Mouse (Mus musculus) heart, embryonic 13.5 days (tissue): ENCODE results near the gene Pitpnm2. TPM values are rescaled to one million over a fixed set of nuclear protein-coding genes. Genes with fewer than 3 reads are reported as not detected.
A peak's percentile ranks its signal among the peaks of the same experiment; 100 is the strongest.

ENCODE experiments used
- ATAC-seq: fragments of 200-750 bp; cut with Nextera tagmentation; 2 replicates; pipeline ENCODE4 v1.8.0; 2017; ENCODE audit warnings: moderate TSS enrichment; ENCODE audit not compliant: insufficient number of reproducible peaks, low FRiP score, low TSS enrichment; ENCODE audit errors: extremely low read depth
- H3K27ac ChIP-seq: fragments of 300-500 bp; sonication (generic); replicated peaks from 2 replicates; pipeline ENCODE4 v1.5.1; 2015; ENCODE audit warnings: moderate library complexity, mild to moderate bottlenecking, inconsistent platforms
- H3K27me3 ChIP-seq: fragments of 300-500 bp; sonication (generic); replicated peaks from 2 replicates; pipeline ENCODE4 v1.6.1; 2015; ENCODE audit warnings: mild to moderate bottlenecking, inconsistent platforms
- H3K36me3 ChIP-seq: fragments of 300-500 bp; sonication (generic); 2 replicates; pipeline ENCODE4 v1.6.1; 2015; ENCODE audit warnings: mild to moderate bottlenecking, inconsistent platforms
- H3K4me1 ChIP-seq: fragments of 300-500 bp; sonication (generic); 2 replicates; pipeline ENCODE4 v1.6.1; 2015; ENCODE audit warnings: inconsistent platforms
- H3K4me2 ChIP-seq: fragments of 300-500 bp; sonication (generic); 2 replicates; pipeline ENCODE4 v1.6.1; 2015; ENCODE audit warnings: inconsistent platforms, mild to moderate bottlenecking, moderate library complexity
- H3K4me3 ChIP-seq: fragments of 300-500 bp; sonication (generic); 2 replicates; pipeline ENCODE4 v1.5.1; 2015; ENCODE audit warnings: moderate library complexity, mild to moderate bottlenecking, inconsistent platforms
- H3K9ac ChIP-seq: fragments of 300-500 bp; sonication (generic); 2 replicates; pipeline ENCODE4 v1.6.1; 2015; ENCODE audit warnings: inconsistent platforms, mild to moderate bottlenecking, moderate library complexity
- H3K9me3 ChIP-seq: fragments of 300-500 bp; sonication (generic); 2 replicates; pipeline ENCODE4 v1.6.1; 2016; ENCODE audit warnings: inconsistent platforms
- WGBS: fragments of 180-500 bp; shearing (Covaris S2); methylation state at CpG from one replicate; pipeline ENCODE4 v1.1.7; 2015; ENCODE audit warnings: mixed read lengths; 5-methylcytosine and 5-hydroxymethylcytosine counted together
- polyA plus RNA-seq: library from polyadenylated mRNA; unstranded; fragments of >200 nt; fragmentation: Nextera tagmentation; extraction: Ambion mirVana; gene quantifications from 2 replicates; pipeline ENCODE4 v1.2.1, GENCODE M21; 2015

The Pitpnm2 gene
- polyA plus RNA-seq, 1 experiment from 2014 or later: 6.6 TPM

DNA sequence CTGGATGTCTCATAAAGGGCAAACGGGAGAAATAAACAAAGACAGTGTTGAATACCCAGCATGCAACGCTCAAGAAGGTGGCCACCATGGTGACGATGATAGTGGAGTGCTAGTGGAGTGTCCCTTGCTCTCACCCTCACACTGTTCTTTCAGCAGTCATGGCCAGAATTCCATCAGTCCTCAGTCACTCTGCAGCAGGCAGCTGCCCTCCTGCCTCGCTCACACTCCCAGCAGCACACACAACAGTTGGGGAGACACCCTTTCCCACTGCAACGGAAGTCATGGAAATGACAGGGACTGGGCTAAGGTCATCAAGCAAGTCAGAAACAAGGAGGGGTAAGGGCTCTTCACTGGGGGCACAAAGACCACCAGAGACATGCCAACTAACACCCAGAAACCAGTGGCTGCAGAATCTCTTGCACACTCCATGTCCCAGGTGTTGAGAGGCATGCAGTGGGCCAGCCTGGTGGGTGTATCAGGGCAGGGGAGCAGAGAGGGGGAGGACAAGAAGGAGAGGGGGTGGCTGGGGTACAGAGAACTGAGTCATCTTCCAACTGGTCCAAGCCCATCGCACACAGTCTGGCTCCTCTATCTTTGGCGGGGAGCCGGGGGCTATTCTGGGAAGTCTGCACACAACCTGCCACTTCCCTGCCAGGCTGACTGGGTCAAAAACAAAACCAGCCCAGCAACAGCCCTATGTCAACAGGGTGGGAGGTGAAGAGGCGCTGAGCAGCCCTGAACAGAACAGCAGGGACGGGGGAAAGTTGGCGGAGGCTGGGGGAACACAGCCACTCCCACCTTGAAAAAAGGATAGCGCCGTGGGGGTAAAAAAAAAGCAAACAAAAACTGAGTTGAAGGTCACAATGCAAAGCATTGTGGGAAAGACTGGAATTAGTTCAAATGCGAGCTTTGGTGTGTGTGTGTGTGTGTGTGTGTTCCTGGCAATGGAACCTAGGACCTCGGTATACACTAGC lies 76.3 kb downstream of the Pitpnm2 start:
- Histone ChIP-seq H3K27ac (peak overlapping the region; percentile 97), H3K9ac (peak overlapping the region; percentile 67), H3K36me3 (no peaks in the 10 kb centered on the region), H3K4me2 (peak overlapping the region; percentile 39), H3K4me3 (no peak overlapping the region), H3K9me3 (no peaks in the 10 kb centered on the region), H3K27me3 (no peaks in the 10 kb centered on the region), H3K4me1 (peaks cover 92% of the 10 kb centered on the region)
- WGBS: 37% methylated on average over 15 of the region's 15 CpGs
- ATAC-seq: peak; percentile 67

GRCm38 (mm10) chr5:124172246-124172645 lies 77.3 kb downstream of the Pitpnm2 start:
- WGBS: 83% methylated on average over 4 of the region's 4 CpGs
- H3K4me1 ChIP-seq: peaks cover 93% of the 10 kb centered on the region
- H3K4me2 ChIP-seq: no peak overlapping the region
- peak overlapping the region; percentile 97 for H3K27ac ChIP-seq
- ATAC-seq: no peak
- no peaks in the 10 kb centered on the region for H3K9me3 ChIP-seq
- peak overlapping the region; percentile 61 for H3K9ac ChIP-seq
- H3K4me3 ChIP-seq: no peak overlapping the region
- H3K36me3 ChIP-seq: no peaks in the 10 kb centered on the region
- H3K27me3 ChIP-seq: no peaks in the 10 kb centered on the region

GRCm38 (mm10) chr5:124171781-124172180 lies 77.8 kb downstream of the Pitpnm2 start:
- H3K4me2 ChIP-seq: no peak overlapping the region

DNA sequence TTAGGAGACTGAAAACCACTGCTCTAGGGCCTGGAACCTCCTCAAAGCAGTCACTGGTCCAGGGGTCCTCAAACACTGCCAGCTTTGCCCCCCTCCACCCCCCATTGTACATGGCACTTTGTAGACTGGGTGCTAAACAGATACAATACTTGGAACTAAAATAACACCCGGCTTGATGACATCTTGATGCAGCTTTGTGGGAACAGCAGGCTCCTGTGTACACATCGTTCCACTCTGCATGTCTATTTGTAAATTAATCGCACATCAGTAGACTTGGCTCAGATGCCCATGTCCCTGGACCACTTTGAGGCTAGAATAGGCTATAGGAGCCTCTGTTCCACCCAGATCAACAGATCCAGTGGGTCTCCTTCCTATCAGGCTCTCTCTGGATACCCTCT lies 80.3 kb downstream of the Pitpnm2 start:
- Histone ChIP-seq H3K36me3 (no peaks in the 10 kb centered on the region), H3K4me1 (peaks cover 97% of the 10 kb centered on the region)
- WGBS: 78% methylated on average over 3 of the region's 3 CpGs

More at GRCm38 (mm10) chr5:124171781-124172180, 77.8 kb downstream of the Pitpnm2 start:
- Histone ChIP-seq H3K4me1 (peaks cover 93% of the 10 kb centered on the region), H3K36me3 (no peaks in the 10 kb centered on the region), H3K4me3 (no peak overlapping the region), H3K27me3 (no peaks in the 10 kb centered on the region), H3K9ac (peak overlapping the region; percentile 61), H3K9me3 (no peaks in the 10 kb centered on the region), H3K27ac (peak overlapping the region; percentile 97)
- no peak for ATAC-seq
- WGBS: 29% methylated on average over 9 of the region's 9 CpGs

GRCm38 (mm10) chr5:124168428-124169223 lies 80.9 kb downstream of the Pitpnm2 start:
- Histone ChIP-seq H3K27me3 (no peaks in the 10 kb centered on the region), H3K27ac (peak overlapping the region; percentile 92; the same call in 1 of the 2 replicates), H3K9me3 (no peaks in the 10 kb centered on the region), H3K4me3 (no peak overlapping the region), H3K9ac (0 out of 2 replicates have a peak overlapping the region, but pooled peaks have one; percentile 20), H3K4me2 (no peak overlapping the region), H3K36me3 (no peaks in the 10 kb centered on the region), H3K4me1 (peaks cover 97% of the 10 kb centered on the region)
- ATAC-seq: no peak
- 80% methylated on average over 12 of the region's 12 CpGs for WGBS

More for the DNA sequence above, 80.3 kb downstream of the Pitpnm2 start:
- no peak overlapping the region for H3K4me3 ChIP-seq
- H3K27me3 ChIP-seq: no peaks in the 10 kb centered on the region
- H3K9me3 ChIP-seq: no peaks in the 10 kb centered on the region
- no peak for ATAC-seq
- H3K4me2 ChIP-seq: no peak overlapping the region
- peak overlapping the region; percentile 24; the same call in 1 of the 2 replicates for H3K9ac ChIP-seq
- H3K27ac ChIP-seq: no peak overlapping the region

DNA sequence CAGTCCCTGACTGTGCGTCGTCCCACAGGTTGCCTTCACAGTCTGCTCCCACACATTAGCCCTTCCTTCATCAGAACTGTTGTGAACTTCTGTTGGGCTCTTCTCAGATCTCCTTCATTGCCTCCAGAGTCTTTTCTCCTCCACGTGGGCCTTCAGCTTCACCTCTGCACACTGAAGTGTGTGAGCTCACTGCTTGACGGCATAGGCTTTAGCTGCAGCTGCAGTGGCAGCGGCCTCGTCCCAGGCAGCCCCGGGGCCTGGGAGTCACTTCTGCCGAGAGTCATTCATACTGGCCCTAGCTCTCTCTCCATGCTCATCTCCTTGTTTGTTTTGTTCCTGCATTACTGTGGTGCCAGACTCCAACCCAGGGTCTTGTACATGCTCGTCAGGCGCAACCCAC lies 81.9 kb downstream of the Pitpnm2 start:
- Histone ChIP-seq H3K4me2 (no peak overlapping the region), H3K27ac (peak overlapping the region; percentile 92; the same call in 1 of the 2 replicates), H3K36me3 (no peaks in the 10 kb centered on the region), H3K9ac (peak overlapping the region; percentile 20), H3K4me1 (peaks cover 97% of the 10 kb centered on the region), H3K4me3 (no peak overlapping the region), H3K27me3 (no peaks in the 10 kb centered on the region), H3K9me3 (no peaks in the 10 kb centered on the region)
- no peak for ATAC-seq
- 55% methylated on average over 10 of the region's 10 CpGs for WGBS

- Histone ChIP-seq H3K4me3 (no peak overlapping the region), H3K4me2 (no peak overlapping the region), H3K36me3 (no peaks in the 10 kb centered on the region), H3K27me3 (no peaks in the 10 kb centered on the region), H3K27ac (peak overlapping the region; percentile 92), H3K4me1 (peaks cover 97% of the 10 kb centered on the region), H3K9ac (no peak overlapping the region), H3K9me3 (no peaks in the 10 kb centered on the region)
- no peak for ATAC-seq
Measured at GRCm38 (mm10) chr5:124166741-124167140, 82.8 kb downstream of the Pitpnm2 start.

- Histone ChIP-seq H3K9ac (peak overlapping the region; percentile 44), H3K27ac (peak overlapping the region; percentile 92), H3K4me1 (peaks cover 96% of the 10 kb centered on the region), H3K9me3 (no peaks in the 10 kb centered on the region), H3K36me3 (no peaks in the 10 kb centered on the region), H3K27me3 (no peaks in the 10 kb centered on the region), H3K4me2 (peak overlapping the region; percentile 23), H3K4me3 (no peak overlapping the region)
- 19% methylated on average over 15 of the region's 15 CpGs for WGBS
- ATAC-seq: peak; percentile 39; the same call in 1 of the 2 replicates
Measured at GRCm38 (mm10) chr5:124165622-124166570, 83.7 kb downstream of the Pitpnm2 start.

- Histone ChIP-seq H3K27me3 (no peaks in the 10 kb centered on the region), H3K9me3 (no peaks in the 10 kb centered on the region), H3K4me3 (no peak overlapping the region), H3K9ac (peak overlapping the region; percentile 44), H3K4me1 (peaks cover 99% of the 10 kb centered on the region), H3K27ac (peak overlapping the region; percentile 92), H3K4me2 (no peak overlapping the region), H3K36me3 (no peaks in the 10 kb centered on the region)
- no peak for ATAC-seq
- 76% methylated on average over 11 of the region's 11 CpGs for WGBS
Measured at GRCm38 (mm10) chr5:124163445-124163844, 86.1 kb downstream of the Pitpnm2 start.

GRCm38 (mm10) chr5:124162577-124162976 lies 87.0 kb downstream of the Pitpnm2 start:
- no peak overlapping the region for H3K4me3 ChIP-seq
- no peaks in the 10 kb centered on the region for H3K27me3 ChIP-seq
- 49% methylated on average over 5 of the region's 5 CpGs for WGBS
- no peak for ATAC-seq
- peak overlapping the region; percentile 92 for H3K27ac ChIP-seq
- peak overlapping the region; percentile 26 for H3K4me2 ChIP-seq
- peak overlapping the region; percentile 50 for H3K9ac ChIP-seq
- peaks cover 98% of the 10 kb centered on the region for H3K4me1 ChIP-seq
- no peaks in the 10 kb centered on the region for H3K36me3 ChIP-seq
- H3K9me3 ChIP-seq: no peaks in the 10 kb centered on the region
